Mouse (Mus musculus) megakaryocyte progenitor cell, adult 5-6 weeks (primary cell): Measurements from ENCODE around the gene Coa4. TPM values are rescaled to one million over a fixed set of nuclear protein-coding genes. Genes with fewer than 3 reads are reported as not detected.

Experiments used
- ATAC-seq: replicated peaks from 2 replicates; pipeline ENCODE4 v1.8.0; 2016; ENCODE audit warnings: mild to moderate bottlenecking, moderate TSS enrichment, inconsistent platforms; ENCODE audit not compliant: poor library complexity
- total RNA-seq, 2 experiments: library from RNA; stranded (forward) in 1 of 2; stranded (reverse) in 1 of 2; fragments of 157-497, 149-512 nt in 1 of 2; fragments of 200-1000 nt in 1 of 2; gene quantifications; 2 replicates each; pipeline versions ENCODE4 v1.2.3 to v1.2.4; 2015 to 2017

The Coa4 gene
- total RNA-seq, 2 experiments from 2014 or later, result 10.7 to 11.6 TPM

GRCm38 (mm10) chr7:100503076-100503475 is 33.8 kb upstream of the Coa4 start:
- peak; percentile 36 for ATAC-seq

GRCm38 (mm10) chr7:100504740-100505487 is 32.0 kb upstream of the Coa4 start:
- ATAC-seq, result no peak

GRCm38 (mm10) chr7:100506494-100506893 is 30.4 kb upstream of the Coa4 start:
- ATAC-seq, result no peak

GRCm38 (mm10) chr7:100508670-100509069 is 28.2 kb upstream of the Coa4 start:
- ATAC-seq, result peak; percentile 38; the same call in 1 of the 2 replicates

GRCm38 (mm10) chr7:100511602-100512001 is 25.3 kb upstream of the Coa4 start:
- no peak for ATAC-seq

GRCm38 (mm10) chr7:100514573-100514972 is 22.3 kb upstream of the Coa4 start, which contains the start of gene Dnajb13:
Gene Dnajb13 (minus strand): TSS chr7:100514960.
- no peak for ATAC-seq

- no peak for ATAC-seq
Observed at GRCm38 (mm10) chr7:100520204-100520603, 16.7 kb upstream of the Coa4 start.

GRCm38 (mm10) chr7:100520663-100521285 is 16.1 kb upstream of the Coa4 start:
- ATAC-seq, result peak; percentile 98

- ATAC-seq, result no peak
Observed at GRCm38 (mm10) chr7:100522222-100522621, 14.6 kb upstream of the Coa4 start.

GRCm38 (mm10) chr7:100524669-100525068 is 12.2 kb upstream of the Coa4 start:
- no peak for ATAC-seq

GRCm38 (mm10) chr7:100530766-100531165 is 6.1 kb upstream of the Coa4 start:
- ATAC-seq, result peak; percentile 26; the same call in 1 of the 2 replicates

GRCm38 (mm10) chr7:100533503-100533902 is 3.4 kb upstream of the Coa4 start:
- ATAC-seq, result no peak

GRCm38 (mm10) chr7:100534216-100534615 is 2.7 kb upstream of the Coa4 start:
- no peak for ATAC-seq

GRCm38 (mm10) chr7:100535831-100536230 is 1.0 kb upstream of the Coa4 start:
- no peak for ATAC-seq

- no peak for ATAC-seq
Observed at GRCm38 (mm10) chr7:100537519-100537902, 640 bp downstream of the Coa4 start.

- ATAC-seq, result peak; percentile 51
Observed at GRCm38 (mm10) chr7:100539516-100539915, 2.6 kb downstream of the Coa4 start.

- no peak for ATAC-seq
Observed at GRCm38 (mm10) chr7:100544437-100544836, 7.6 kb downstream of the Coa4 start.

GRCm38 (mm10) chr7:100547631-100548030 is 10.8 kb downstream of the Coa4 start:
- no peak for ATAC-seq

- ATAC-seq, result no peak
Observed at GRCm38 (mm10) chr7:100549796-100550195, 12.9 kb downstream of the Coa4 start.

- ATAC-seq, result no peak
Observed at GRCm38 (mm10) chr7:100550338-100551007, 13.6 kb downstream of the Coa4 start.

- no peak for ATAC-seq
Observed at GRCm38 (mm10) chr7:100554939-100555338, 18.1 kb downstream of the Coa4 start.

- no peak for ATAC-seq
Observed at GRCm38 (mm10) chr7:100555431-100555951, 18.6 kb downstream of the Coa4 start.
